In genomic region chr9:98817592-98817991, GRCm38 (mm10) we compare ENCODE assay signal across 25 mouse cellular contexts. TPM values are rescaled to one million over a fixed set of nuclear protein-coding genes. Genes with fewer than 3 reads are reported as not detected.
"Had no signal": no experiment of that assay in that cellular context is flagged by ENCODE, and none has a peak within 500 bp of the region (broad histone marks: within the 10 kb centered on the region; RNA-seq: fewer than 3 reads in every experiment).

No protein-coding gene starts in this region.

- H3K4me3 ChIP-seq: limb, embryonic 12.5 days; liver, embryonic 15.5 days; midbrain, embryonic 10.5 days; myocyte; neural tube, embryonic 15.5 days had no signal

- H3K27me3 ChIP-seq: limb, embryonic 12.5 days; liver, embryonic 15.5 days; neural tube, embryonic 15.5 days had no signal

- H3K4me2 ChIP-seq: limb, embryonic 12.5 days; liver, embryonic 15.5 days; lung, embryonic 14.5 days; neural tube, embryonic 15.5 days had no signal

- H3K27ac ChIP-seq: kidney, postnatal 0 days; limb, embryonic 12.5 days; liver, embryonic 15.5 days; midbrain, embryonic 10.5 days; neural tube, embryonic 15.5 days; stomach, postnatal 0 days had no signal

- H3K9me3 ChIP-seq: limb, embryonic 12.5 days; liver, embryonic 15.5 days; midbrain, embryonic 10.5 days; neural tube, embryonic 15.5 days had no signal

- H3K9ac ChIP-seq: limb, embryonic 12.5 days; liver, embryonic 15.5 days; lung, embryonic 14.5 days; neural tube, embryonic 15.5 days had no signal

- H3K4me1 ChIP-seq: limb, embryonic 12.5 days; liver, embryonic 15.5 days; midbrain, embryonic 10.5 days; neural tube, embryonic 15.5 days had no signal

- H3K36me3 ChIP-seq: limb, embryonic 12.5 days; liver, embryonic 15.5 days; midbrain, embryonic 10.5 days; neural tube, embryonic 15.5 days had no signal

- DNase-seq: kidney, adult 9 months; kidney, postnatal 36 days; layer of hippocampus, adult 9-11 months; layer of hippocampus, postnatal 36 days; lung, embryonic 14.5 days; lung, postnatal 10 days; lung, postnatal 4 days; midbrain, embryonic 14.5 days; right cerebral cortex, adult 18-20 months; thymus, adult 2 months; thymus, postnatal 25 days had no signal

RNA-seq across cellular contexts. Expression of gene Prr23a1, which starts 24.7 kb away (rescaled TPM):
- total RNA-seq: layer of hippocampus, adult 18-20 months; layer of hippocampus, postnatal 36 days; left cerebral cortex, adult 8-10 months; left cerebral cortex, postnatal 25 days; liver, adult 2 months; megakaryocyte, adult 5-6 weeks had no signal
- polyA plus RNA-seq: kidney, postnatal 0 days; limb, embryonic 12.5 days; liver, adult 2 months; liver, embryonic 15.5 days; lung, embryonic 14.5 days; midbrain, embryonic 10.5 days; midbrain, embryonic 14.5 days; myocyte; neural tube, embryonic 11.5 days; stomach, postnatal 0 days; thymus, adult 2 months; urinary bladder, adult 2 months had no signal

RNA-seq across cellular contexts. Expression of gene Prr23a2, which starts 38.7 kb away (rescaled TPM):
- total RNA-seq: layer of hippocampus, adult 18-20 months; layer of hippocampus, postnatal 36 days; left cerebral cortex, adult 8-10 months; left cerebral cortex, postnatal 25 days; liver, adult 2 months; megakaryocyte, adult 5-6 weeks had no signal
- polyA plus RNA-seq: kidney, postnatal 0 days; limb, embryonic 12.5 days; liver, adult 2 months; liver, embryonic 15.5 days; lung, embryonic 14.5 days; midbrain, embryonic 10.5 days; midbrain, embryonic 14.5 days; myocyte; neural tube, embryonic 11.5 days; neural tube, embryonic 15.5 days; stomach, postnatal 0 days; thymus, adult 2 months; urinary bladder, adult 2 months had no signal

RNA-seq across cellular contexts. Expression of gene Prr23a3, which starts 47.0 kb away (rescaled TPM):
- total RNA-seq: layer of hippocampus, adult 18-20 months; layer of hippocampus, postnatal 36 days; left cerebral cortex, adult 8-10 months; left cerebral cortex, postnatal 25 days; liver, adult 2 months; megakaryocyte, adult 5-6 weeks had no signal
- polyA plus RNA-seq: kidney, postnatal 0 days; limb, embryonic 12.5 days; liver, adult 2 months; liver, embryonic 15.5 days; lung, embryonic 14.5 days; midbrain, embryonic 14.5 days; myocyte; neural tube, embryonic 15.5 days; stomach, postnatal 0 days; thymus, adult 2 months had no signal
